Mouse (Mus musculus): ENCODE data around the gene Fhit. TPM values are rescaled to one million over a fixed set of nuclear protein-coding genes. Genes with fewer than 3 reads are reported as not detected.

Gene Fhit
- total and polyA plus RNA-seq, 2 experiments from 2014 or later, result 2.5 to 12.5 TPM

DNA sequence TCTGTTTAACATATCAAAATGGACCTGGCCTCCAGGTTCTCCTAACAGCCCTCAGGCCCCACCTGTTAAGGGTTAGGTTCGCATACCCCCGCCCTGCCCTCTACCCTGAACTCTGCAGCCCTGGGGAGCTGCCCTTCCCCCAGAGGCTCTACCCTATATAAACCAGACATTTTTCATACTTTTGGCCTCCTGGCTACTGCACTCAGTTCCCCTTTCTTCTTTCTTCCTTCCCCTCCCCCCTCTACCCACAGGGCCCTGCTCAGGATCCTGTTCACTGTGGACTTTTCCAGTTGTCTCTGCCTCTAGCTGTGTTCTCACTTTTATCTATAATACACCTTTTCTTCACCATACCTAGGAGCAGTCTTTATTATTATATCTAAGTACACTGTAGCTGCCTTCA is 627.0 kb downstream of the Fhit start:
- TF ChIP-seq CTCF (IDR thresholded peaks at IDR 0.05; ENCODE audit: low read depth), result no peak
- Histone ChIP-seq H3K9me3 (ENCODE audit: low read length) (no peaks in the 10 kb centered on the region), H3K27me3 (ENCODE audit: insufficient read depth, low read length) (no peaks in the 10 kb centered on the region), H3K9ac (replicated peaks; ENCODE audit: low read length) (no peak overlapping the region), H3K4me2 (ENCODE audit: low read depth, low read length) (no peak overlapping the region), H3K4me3 (ENCODE audit: low read length) (no peak overlapping the region), H3K27ac (no peak overlapping the region), H3K4me1 (ENCODE audit: insufficient read depth, low read length) (no peaks in the 10 kb centered on the region), H3K36me3 (ENCODE audit: insufficient read depth, low read length) (no peaks in the 10 kb centered on the region)
- WGBS, result 88% methylated on average over 2 of the region's 2 CpGs
- ATAC-seq (no peak), DNase-seq (ENCODE audit: low spot score) (no peak)

DNA sequence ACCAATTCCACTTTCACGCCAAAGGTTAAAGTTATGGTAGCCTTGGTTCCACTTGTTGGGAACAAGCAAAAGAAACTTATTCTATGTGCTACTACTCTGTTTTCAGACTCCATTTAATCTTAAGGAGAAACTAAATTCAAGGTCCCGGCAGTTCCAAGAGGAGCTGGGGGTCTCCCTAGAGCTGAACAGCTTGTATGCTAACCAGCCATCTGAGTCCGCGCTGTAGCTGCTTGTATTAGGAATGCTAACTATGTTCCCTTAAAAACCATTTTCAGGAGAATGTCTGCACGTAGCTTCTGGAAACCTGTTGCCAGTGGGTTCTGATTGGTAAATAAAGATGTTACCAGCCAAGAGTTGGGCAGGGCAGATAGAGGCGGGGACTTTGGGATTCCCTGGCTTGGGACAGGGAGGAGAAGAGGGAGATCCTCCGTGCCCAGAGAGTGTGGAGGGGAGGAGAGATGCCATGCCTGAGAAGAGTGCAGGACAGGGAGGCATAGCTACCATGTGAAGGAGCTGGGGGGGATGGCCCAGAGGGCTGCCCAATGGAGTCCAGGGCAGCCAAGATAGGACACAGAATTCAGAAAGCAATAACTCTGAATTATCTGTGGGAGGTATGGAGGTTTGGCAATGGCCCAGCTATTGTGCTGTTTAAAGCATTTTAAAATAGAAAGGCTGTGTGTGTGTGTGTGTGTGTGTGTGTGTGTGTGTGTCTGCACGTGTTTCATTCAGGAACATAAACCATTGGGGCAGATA is 629.9 kb downstream of the Fhit start:
- TF ChIP-seq CTCF (IDR thresholded peaks at IDR 0.05; ENCODE audit: low read depth), result no peak
- no peak overlapping the region for H3K9ac ChIP-seq (replicated peaks; ENCODE audit: low read length)
- no peaks in the 10 kb centered on the region for H3K9me3 ChIP-seq (ENCODE audit: low read length)
- H3K27me3 ChIP-seq (ENCODE audit: insufficient read depth, low read length), result no peaks in the 10 kb centered on the region
- no peaks in the 10 kb centered on the region for H3K36me3 ChIP-seq (ENCODE audit: insufficient read depth, low read length)
- ATAC-seq (no peak), DNase-seq (ENCODE audit: low spot score) (no peak)
- H3K27ac ChIP-seq, result no peak overlapping the region
- no peak overlapping the region for H3K4me2 ChIP-seq (ENCODE audit: low read depth, low read length)
- H3K4me3 ChIP-seq (ENCODE audit: low read length), result no peak overlapping the region
- no peaks in the 10 kb centered on the region for H3K4me1 ChIP-seq (ENCODE audit: insufficient read depth, low read length)
- WGBS, result 68% methylated on average over 8 of the region's 8 CpGs

DNA sequence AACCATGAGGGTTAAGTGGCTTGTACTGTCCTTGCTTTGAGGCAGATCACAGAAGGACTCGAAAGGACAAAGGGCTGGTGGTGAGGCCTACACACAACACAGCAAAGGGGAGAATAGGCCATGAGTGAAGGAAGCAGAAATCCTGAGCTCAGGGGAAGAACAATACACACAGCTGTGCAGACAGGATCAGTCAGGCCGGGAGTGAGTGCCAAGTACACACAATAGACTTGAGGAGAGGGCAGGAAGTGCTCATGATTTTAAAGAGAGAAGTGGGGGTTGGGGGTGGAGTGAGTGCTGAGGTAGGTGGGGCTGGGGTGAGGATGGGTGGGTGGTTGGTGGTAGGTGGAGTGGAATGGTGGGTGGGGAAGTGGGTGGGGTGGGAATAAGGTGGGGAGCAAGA is 635.0 kb downstream of the Fhit start:
- no peaks in the 10 kb centered on the region for H3K4me1 ChIP-seq (ENCODE audit: insufficient read depth, low read length)
- H3K27me3 ChIP-seq (ENCODE audit: insufficient read depth, low read length), result no peaks in the 10 kb centered on the region
- no peaks in the 10 kb centered on the region for H3K9me3 ChIP-seq (ENCODE audit: low read length)
- 12% methylated on average over 2 of the region's 2 CpGs for WGBS
- no peak for ATAC-seq
- no peak overlapping the region for H3K9ac ChIP-seq (replicated peaks; ENCODE audit: low read length)
- no peak for DNase-seq (ENCODE audit: low spot score)
- no peak overlapping the region for H3K4me3 ChIP-seq (ENCODE audit: low read length)
- no peak for TF ChIP-seq CTCF (IDR thresholded peaks at IDR 0.05; ENCODE audit: low read depth)
- H3K4me2 ChIP-seq (ENCODE audit: low read depth, low read length), result no peak overlapping the region
- H3K36me3 ChIP-seq (ENCODE audit: insufficient read depth, low read length), result no peaks in the 10 kb centered on the region
- H3K27ac ChIP-seq, result no peak overlapping the region

DNA sequence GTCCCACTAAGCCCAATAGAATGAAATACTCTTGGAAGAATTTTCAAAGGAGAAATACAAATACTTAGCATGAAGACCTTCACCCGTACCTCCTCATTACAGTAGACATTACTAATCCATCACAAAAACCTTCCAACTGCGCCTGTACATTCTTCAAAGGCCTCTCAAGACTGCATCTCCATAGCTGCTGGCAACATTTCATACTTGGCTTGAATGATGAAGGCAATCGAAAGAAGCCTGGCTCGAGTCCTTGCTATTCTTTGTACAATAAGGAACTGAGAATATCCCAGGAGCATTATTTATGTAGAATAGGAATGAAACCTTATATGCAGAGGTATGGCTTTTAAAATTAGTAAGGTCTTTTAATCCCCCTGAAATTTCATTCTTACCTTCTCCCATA is 636.0 kb downstream of the Fhit start:
- H3K27me3 ChIP-seq (ENCODE audit: insufficient read depth, low read length), result no peaks in the 10 kb centered on the region
- 76% methylated on average over 4 of the region's 4 CpGs for WGBS
- ATAC-seq (no peak), DNase-seq (ENCODE audit: low spot score) (no peak)
- no peak overlapping the region for H3K9ac ChIP-seq (replicated peaks; ENCODE audit: low read length)
- no peak overlapping the region for H3K4me2 ChIP-seq (ENCODE audit: low read depth, low read length)
- no peak overlapping the region for H3K27ac ChIP-seq
- no peaks in the 10 kb centered on the region for H3K9me3 ChIP-seq (ENCODE audit: low read length)
- no peaks in the 10 kb centered on the region for H3K36me3 ChIP-seq (ENCODE audit: insufficient read depth, low read length)
- no peaks in the 10 kb centered on the region for H3K4me1 ChIP-seq (ENCODE audit: insufficient read depth, low read length)
- TF ChIP-seq CTCF (IDR thresholded peaks at IDR 0.05; ENCODE audit: low read depth), result no peak
- no peak overlapping the region for H3K4me3 ChIP-seq (ENCODE audit: low read length)

DNA sequence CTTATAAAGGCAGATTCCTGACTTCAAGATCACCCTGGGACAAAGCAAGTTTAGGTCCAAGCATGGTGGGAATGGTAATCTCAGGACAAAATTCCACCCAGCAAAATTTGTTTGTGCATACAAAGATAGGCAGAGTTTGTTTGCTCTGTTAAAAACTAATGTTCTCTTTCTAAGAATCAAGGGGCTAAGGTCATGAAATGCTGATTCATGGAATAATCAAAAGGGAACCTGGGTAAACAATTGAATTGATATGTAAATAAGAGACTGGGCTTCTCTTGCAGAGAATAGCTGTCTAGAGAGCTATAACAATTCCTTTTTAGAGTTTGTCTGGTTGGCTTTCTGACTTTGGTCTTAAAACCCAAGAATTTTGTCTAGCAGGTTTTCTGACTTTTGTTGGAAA is 647.8 kb downstream of the Fhit start:
- TF ChIP-seq CTCF (IDR thresholded peaks at IDR 0.05; ENCODE audit: low read depth), result no peak
- no peaks in the 10 kb centered on the region for H3K4me1 ChIP-seq (ENCODE audit: insufficient read depth, low read length)
- ATAC-seq (no peak), DNase-seq (ENCODE audit: low spot score) (no peak)
- no peaks in the 10 kb centered on the region for H3K27me3 ChIP-seq (ENCODE audit: insufficient read depth, low read length)
- no peak overlapping the region for H3K9ac ChIP-seq (replicated peaks; ENCODE audit: low read length)
- no peak overlapping the region for H3K27ac ChIP-seq
- no peaks in the 10 kb centered on the region for H3K9me3 ChIP-seq (ENCODE audit: low read length)
- no peak overlapping the region for H3K4me2 ChIP-seq (ENCODE audit: low read depth, low read length)
- no peaks in the 10 kb centered on the region for H3K36me3 ChIP-seq (ENCODE audit: insufficient read depth, low read length)
- H3K4me3 ChIP-seq (ENCODE audit: low read length), result no peak overlapping the region

DNA sequence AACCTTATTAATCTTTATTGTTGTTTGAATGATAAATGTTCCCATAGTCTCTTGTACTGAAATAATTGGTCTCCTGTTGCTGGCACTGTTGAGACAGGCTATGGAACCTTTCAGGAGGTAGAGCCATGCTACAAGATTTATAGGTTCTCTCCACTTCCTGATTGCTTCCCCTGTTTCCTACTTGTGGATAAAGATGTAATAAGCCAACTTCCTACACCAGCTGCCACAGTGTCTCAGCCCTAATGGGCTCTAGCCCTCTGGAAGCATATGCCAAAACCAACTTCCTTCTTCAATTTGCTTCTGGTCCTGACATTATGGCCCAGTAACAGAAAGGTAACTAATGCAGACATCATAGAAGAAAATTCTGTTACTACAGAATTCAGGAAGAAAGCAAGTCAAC is 652.6 kb downstream of the Fhit start:
- TF ChIP-seq CTCF (IDR thresholded peaks at IDR 0.05; ENCODE audit: low read depth), result no peak
- no peak overlapping the region for H3K9ac ChIP-seq (replicated peaks; ENCODE audit: low read length)
- DNase-seq (ENCODE audit: low spot score), result no peak
- H3K4me1 ChIP-seq (ENCODE audit: insufficient read depth, low read length), result no peaks in the 10 kb centered on the region
- H3K4me3 ChIP-seq (ENCODE audit: low read length), result no peak overlapping the region
- no peak for ATAC-seq
- H3K9me3 ChIP-seq (ENCODE audit: low read length), result no peaks in the 10 kb centered on the region
- H3K4me2 ChIP-seq (ENCODE audit: low read depth, low read length), result no peak overlapping the region
- no peaks in the 10 kb centered on the region for H3K36me3 ChIP-seq (ENCODE audit: insufficient read depth, low read length)
- no peak overlapping the region for H3K27ac ChIP-seq
- no peaks in the 10 kb centered on the region for H3K27me3 ChIP-seq (ENCODE audit: insufficient read depth, low read length)

DNA sequence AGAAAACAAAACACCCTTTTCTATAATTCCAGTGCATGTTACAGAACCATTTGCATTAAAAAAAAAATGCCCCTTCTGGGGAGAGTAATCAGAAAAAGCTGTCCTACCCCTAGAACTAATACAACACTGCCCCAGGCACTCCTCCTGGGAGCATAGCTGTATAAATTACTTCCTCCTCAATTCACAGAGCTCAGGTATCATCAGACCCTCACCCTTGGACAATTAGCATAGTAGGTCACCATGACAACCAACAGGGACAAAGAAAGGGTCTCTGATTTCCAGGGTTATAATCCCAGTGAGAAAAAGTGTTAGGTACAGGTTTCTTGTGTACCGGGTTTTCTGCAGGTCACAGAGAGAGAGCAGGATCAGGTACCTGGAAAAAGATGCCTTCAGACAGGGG is 654.3 kb downstream of the Fhit start:
- Histone ChIP-seq H3K9ac (replicated peaks; ENCODE audit: low read length) (no peak overlapping the region), H3K9me3 (ENCODE audit: low read length) (no peaks in the 10 kb centered on the region), H3K36me3 (ENCODE audit: insufficient read depth, low read length) (no peaks in the 10 kb centered on the region), H3K4me3 (ENCODE audit: low read length) (no peak overlapping the region), H3K4me1 (ENCODE audit: insufficient read depth, low read length) (no peaks in the 10 kb centered on the region), H3K4me2 (ENCODE audit: low read depth, low read length) (no peak overlapping the region), H3K27ac (no peak overlapping the region), H3K27me3 (ENCODE audit: insufficient read depth, low read length) (no peaks in the 10 kb centered on the region)
- ATAC-seq (no peak), DNase-seq (ENCODE audit: low spot score) (no peak)
- TF ChIP-seq CTCF (IDR thresholded peaks at IDR 0.05; ENCODE audit: low read depth), result no peak
- WGBS, result 62% methylated on average over 1 of the region's 1 CpGs

Measured in hindbrain, postnatal 0 days (tissue).